In the genomic region with DNA sequence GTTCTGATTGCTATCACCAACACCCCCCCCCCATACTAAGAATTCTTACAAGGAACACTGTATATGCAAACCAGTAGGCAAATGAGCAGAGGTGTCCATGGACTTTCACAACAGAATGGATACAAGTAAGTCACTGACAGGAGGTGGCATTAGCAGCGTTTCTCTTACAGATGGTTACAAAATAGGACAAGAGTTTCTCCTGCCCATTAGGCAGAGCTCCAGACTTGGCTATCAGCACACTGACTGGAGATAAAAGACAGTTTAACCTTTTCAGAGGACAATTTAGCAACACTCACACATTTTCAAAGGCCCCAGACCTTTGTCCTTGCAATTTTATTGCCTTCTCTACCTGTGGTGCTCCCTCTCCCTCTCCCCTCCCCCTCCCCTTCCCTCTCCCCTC, we compare ENCODE assay signal across 21 mouse cellular contexts. TPM values are rescaled to one million over a fixed set of nuclear protein-coding genes. Genes with fewer than 3 reads are reported as not detected.
DNase-seq lines count a peak whose midpoint lies in the region; ATAC-seq and TF ChIP-seq lines count a peak whose summit lies in the region.
"Had no signal": no experiment of that assay in that cellular context is flagged by ENCODE, and none has a peak within 500 bp of the region (broad histone marks: within the 10 kb centered on the region; RNA-seq: fewer than 3 reads in every experiment).

No protein-coding gene starts in this region.

- peak; percentile 35 to 57 for DNase-seq in heart, adult 2 months
- DNase-seq in heart, postnatal 25 days (ENCODE audit: low spot score), result no peak
- peak; percentile 66 to 89 for DNase-seq in adrenal gland, adult (ENCODE audit: inconsistent age in 2 of 2, low spot score in 1 of 2)
- peak; percentile 86 for DNase-seq in adrenal gland, postnatal 14 days
- DNase-seq in heart, postnatal 14 days, result peak; percentile 28 to 61
- no peak for DNase-seq in layer of hippocampus, postnatal 14 days (ENCODE audit: low spot score in 2 of 2)
- no peak for DNase-seq in natural killer cell, adult 2 months (ENCODE audit: low spot score in 2 of 2)
- DNase-seq: liver; lung, postnatal 10 days; right cerebral cortex, postnatal 14 days; thymus, postnatal 14 days had no signal

- H3K4me1 ChIP-seq in heart, adult 2 months (ENCODE audit: control insufficient read depth, insufficient read depth, low read length), result peaks cover 5% of the 10 kb centered on the region

- TF ChIP-seq POLR2A in heart, adult 2 months (IDR thresholded peaks at IDR 0.05; ENCODE audit: insufficient read depth, low read depth, low read length), result no peak

- no peak for TF ChIP-seq EP300 in heart, adult 2 months (IDR thresholded peaks at IDR 0.05; ENCODE audit: insufficient read depth, low read depth, low read length)

- 10% methylated on average over 1 of the region's 1 CpGs for WGBS in heart, adult 2 months

- no peak for TF ChIP-seq CTCF in heart, adult 2 months (IDR thresholded peaks at IDR 0.05)

- intact Hi-C loops in heart, adult 2 months (cut with DNase I), result no loop called here
- intact Hi-C loops in heart, postnatal 25 days (cut with DNase I), result loop anchor here (5.0 kb wide), 1 partner anchor 73 kb away; no protein-coding TSS in a partner anchor
- intact Hi-C loops in heart, postnatal 14 days (cut with DNase I), result no loop called here

- H3K36me3 ChIP-seq in heart, adult 2 months (ENCODE audit: control insufficient read depth, insufficient read depth, low read length), result no peaks in the 10 kb centered on the region
- H3K36me3 ChIP-seq: hindbrain, embryonic 13.5 days; midbrain, embryonic 10.5 days had no signal

- no peak overlapping the region for H3K9ac ChIP-seq in heart, adult 2 months (ENCODE audit: low read depth, low read length)
- H3K9ac ChIP-seq: hindbrain, embryonic 13.5 days had no signal

- H3K79me2 ChIP-seq in heart, adult 2 months (replicated peaks; ENCODE audit: control insufficient read depth, insufficient read depth, low read length), result no peaks in the 10 kb centered on the region

- H3K27ac ChIP-seq in heart, adult 2 months, result no peak overlapping the region
- H3K27ac ChIP-seq: hindbrain, embryonic 13.5 days; midbrain, embryonic 10.5 days had no signal

- ATAC-seq in inflammation-experienced regulatory T-cells, adult 6 months, result no peak
- ATAC-seq: activated CD4-positive, CD25-positive, alpha-beta regulatory T cell, adult 4 months had no signal

- H3K4me3 ChIP-seq in heart, adult 2 months, result no peak overlapping the region
- H3K4me3 ChIP-seq: hindbrain, embryonic 13.5 days; midbrain, embryonic 10.5 days; myocyte had no signal

- H3K27me3 ChIP-seq in heart, adult 2 months (ENCODE audit: control insufficient read depth, insufficient read depth, low read length), result no peaks in the 10 kb centered on the region
- H3K27me3 ChIP-seq: hindbrain, embryonic 13.5 days had no signal

RNA-seq across cellular contexts. Expression of a gene that starts 2.3 kb away (rescaled TPM):
- total RNA-seq in heart, adult 2 months (2021), result not detected
- not detected in 2 replicates for polyA plus RNA-seq in heart, adult 2 months (2012; rRNA removed)
- not detected for total RNA-seq in heart, postnatal 25 days (2021)
- total RNA-seq in adrenal gland, postnatal 14 days (2021), result 1.3 and 46.7 TPM in 2 replicates
- not detected for total RNA-seq in heart, postnatal 14 days (2021)
- total RNA-seq in layer of hippocampus, postnatal 14 days (2021), result not detected
- polyA plus RNA-seq in inflammation-experienced regulatory T-cells, adult 6 months (2017; shearing (Covaris generic)), result not detected
- total RNA-seq: CH12.LX; granulocyte monocyte progenitor cell, adult 5-6 weeks; layer of hippocampus, adult 8-10 months; left cerebral cortex, postnatal 14 days had no signal
- polyA plus RNA-seq: activated CD4-positive, CD25-positive, alpha-beta regulatory T cell, adult 4 months; embryonic facial prominence, embryonic 11.5 days; hindbrain, embryonic 13.5 days; midbrain, embryonic 10.5 days; myocyte had no signal

RNA-seq across cellular contexts. Expression of a gene that starts 28.3 kb away (rescaled TPM):
- total RNA-seq in heart, adult 2 months (2021), result under 1 TPM; 0.68 to 0.97 TPM
- 0.29 and 0.31 TPM in 2 replicates for polyA plus RNA-seq in heart, adult 2 months (2012; rRNA removed)
- under 1 TPM; 0.47 to 0.67 TPM for total RNA-seq in heart, postnatal 25 days (2021)
- total RNA-seq in adrenal gland, postnatal 14 days (2021), result 2.7 and 3.0 TPM in 2 replicates
- under 1 TPM; 0.24 to 0.79 TPM for total RNA-seq in heart, postnatal 14 days (2021)
- 1 to 10 TPM; 4.3 to 5.7 TPM for total RNA-seq in layer of hippocampus, postnatal 14 days (2021)
- 1 to 10 TPM in 2 of 3 experiments, under 1 TPM in 1; 0.23 to 2.1 (median 1.5) TPM for polyA plus RNA-seq in inflammation-experienced regulatory T-cells, adult 6 months (2017; shearing (Covaris generic))
- total RNA-seq: CH12.LX had no signal

RNA-seq across cellular contexts. Expression of a gene that starts 58.7 kb away (rescaled TPM):
- total RNA-seq in heart, adult 2 months (2021), result 10 to 100 TPM; 19.7 to 20.9 TPM
- polyA plus RNA-seq in heart, adult 2 months (2012; rRNA removed), result 22.1 and 22.2 TPM in 2 replicates
- total RNA-seq in heart, postnatal 25 days (2021), result 10 to 100 TPM; 19.3 to 23.4 TPM
- total RNA-seq in adrenal gland, postnatal 14 days (2021), result 40.1 and 59.6 TPM in 2 replicates
- total RNA-seq in heart, postnatal 14 days (2021), result 10 to 100 TPM; 17.1 to 22.3 TPM
- total RNA-seq in layer of hippocampus, postnatal 14 days (2021), result 1 to 10 TPM; 3.3 to 4.7 TPM
- 1 to 10 TPM in 1 of 3 experiments, under 1 TPM in 1, not detected in 1; 0.41 to 1.1 TPM for polyA plus RNA-seq in inflammation-experienced regulatory T-cells, adult 6 months (2017; shearing (Covaris generic))
- total RNA-seq: CH12.LX had no signal

Comparison
In these comparisons a context has a peak if more than half of its experiments do, and no peak if none do; other contexts are left out.
1. DNase-seq: peak in heart, adult 2 months (2 of 2), adrenal gland, adult (2 of 2), adrenal gland, postnatal 14 days (single experiment) and heart, postnatal 14 days (2 of 2); none in heart, postnatal 25 days (single experiment), layer of hippocampus, postnatal 14 days (0 of 2) and natural killer cell, adult 2 months (0 of 2).